Mouse (Mus musculus) liver, adult 2 months (tissue): ENCODE results near the gene Cox17. TPM values are rescaled to one million over a fixed set of nuclear protein-coding genes. Genes with fewer than 3 reads are reported as not detected.
A peak's percentile ranks its signal among the peaks of the same experiment; 100 is the strongest.

Experiments used
- DNase-seq: peaks from one replicate; pipeline ENCODE4 v3.0.0-alpha.2; 2011; ENCODE audit warnings: low read depth, low spot score; ENCODE audit errors: extremely low read depth
- H3K27ac ChIP-seq: fragments of 200-500 bp; replicated peaks from 2 replicates; pipeline ENCODE4 v1.5.1; 2012; ENCODE audit warnings: low read depth, mild to moderate bottlenecking, control low read depth, inconsistent platforms, low read length; ENCODE audit not compliant: insufficient read depth
- H3K27me3 ChIP-seq: fragments of 200-500 bp; 2 replicates; pipeline ENCODE4 v1.6.1; 2012; ENCODE audit warnings: mild to moderate bottlenecking, moderate library complexity, low read length, inconsistent platforms; ENCODE audit not compliant: control insufficient read depth, insufficient read depth
- H3K36me3 ChIP-seq: fragments of 200-500 bp; 2 replicates; pipeline ENCODE4 v1.6.1; 2012; ENCODE audit warnings: low read length, inconsistent platforms; ENCODE audit not compliant: control insufficient read depth, insufficient read depth
- H3K4me1 ChIP-seq: fragments of 200-500 bp; 2 replicates; pipeline ENCODE4 v1.6.1; 2011; ENCODE audit warnings: low read length; ENCODE audit not compliant: control insufficient read depth, insufficient read depth
- H3K4me3 ChIP-seq: fragments of 200-500 bp; 2 replicates; pipeline ENCODE4 v1.5.1; 2011; ENCODE audit warnings: low read depth, mild to moderate bottlenecking, control low read depth, low read length, moderate library complexity; ENCODE audit not compliant: insufficient read depth
- H3K79me2 ChIP-seq: fragments of 200-500 bp; 2 replicates; pipeline ENCODE4 v1.6.1; 2012; ENCODE audit warnings: inconsistent platforms, mild to moderate bottlenecking, low read length, moderate library complexity; ENCODE audit not compliant: control insufficient read depth, insufficient read depth
- H3K9ac ChIP-seq: fragments of 200-500 bp; 2 replicates; pipeline ENCODE4 v1.6.1; 2012; ENCODE audit warnings: low read depth, mild to moderate bottlenecking, control low read depth, inconsistent platforms, low read length
- CTCF ChIP-seq: fragments of 200-500 bp; IDR thresholded peaks from 2 replicates; pipeline ENCODE4 v1.5.1; 2011; ENCODE audit warnings: low read depth, low read length, control low read depth
- POLR2A ChIP-seq: fragments of 200-500 bp; IDR thresholded peaks from 2 replicates; pipeline ENCODE4 v1.6.1; 2011; ENCODE audit warnings: low read length, control low read depth; ENCODE audit not compliant: insufficient read depth; ENCODE audit errors: extremely low read depth
- WGBS: fragments of 180-500 bp; shearing (Covaris S2); methylation state at CpG from one replicate; pipeline ENCODE4 v1.1.7; 2018; 5-methylcytosine and 5-hydroxymethylcytosine counted together
- polyA plus RNA-seq: library from polyadenylated mRNA; depleted of rRNA; stranded (reverse); fragments of >200 nt; gene quantifications from 2 replicates; pipeline ENCODE4 v1.2.3, GENCODE M21; 2012
- total RNA-seq: library from RNA; depleted of rRNA; stranded (reverse); fragments of >200 nt; gene quantifications from 2 replicates; pipeline ENCODE4 v1.2.3, GENCODE M21; 2014

Gene Cox17
- total and polyA plus RNA-seq, 2 experiments: 39.4 to 69.9 TPM

- Histone ChIP-seq H3K27me3 (no peaks in the 10 kb centered on the region), H3K4me1 (no peaks in the 10 kb centered on the region; the same call in 1 of the 2 replicates), H3K9ac (no peak overlapping the region), H3K79me2 (no peaks in the 10 kb centered on the region), H3K36me3 (no peaks in the 10 kb centered on the region), H3K27ac (no peak overlapping the region), H3K4me3 (no peak overlapping the region)
- DNase-seq: no peak
- TF ChIP-seq POLR2A (no peak), CTCF (no peak)
- 81% methylated on average over 5 of the region's 5 CpGs for WGBS
Observed at GRCm38 (mm10) chr16:38307221-38307605, 39.6 kb upstream of the Cox17 start.

- Histone ChIP-seq H3K27ac (no peak overlapping the region), H3K27me3 (no peaks in the 10 kb centered on the region), H3K9ac (no peak overlapping the region), H3K36me3 (no peaks in the 10 kb centered on the region), H3K79me2 (no peaks in the 10 kb centered on the region), H3K4me1 (no peaks in the 10 kb centered on the region; the same call in 1 of the 2 replicates), H3K4me3 (no peak overlapping the region)
- WGBS: 78% methylated on average over 7 of the region's 7 CpGs
- DNase-seq: no peak
- no peak for TF ChIP-seq CTCF
Observed at GRCm38 (mm10) chr16:38307651-38308050, 39.1 kb upstream of the Cox17 start.

GRCm38 (mm10) chr16:38308195-38308594 lies 38.6 kb upstream of the Cox17 start:
- no peak for TF ChIP-seq POLR2A
- no peak for TF ChIP-seq CTCF
- no peak overlapping the region for H3K9ac ChIP-seq
- no peak overlapping the region for H3K27ac ChIP-seq
- no peaks in the 10 kb centered on the region; the same call in 1 of the 2 replicates for H3K4me1 ChIP-seq
- no peak for DNase-seq
- H3K4me3 ChIP-seq: no peak overlapping the region
- no peaks in the 10 kb centered on the region for H3K27me3 ChIP-seq
- no peaks in the 10 kb centered on the region for H3K79me2 ChIP-seq
- WGBS: 95% methylated on average over 11 of the region's 11 CpGs
- no peaks in the 10 kb centered on the region for H3K36me3 ChIP-seq

GRCm38 (mm10) chr16:38318492-38318891 lies 28.3 kb upstream of the Cox17 start:
- H3K36me3 ChIP-seq: no peaks in the 10 kb centered on the region
- no peaks in the 10 kb centered on the region; the same call in 1 of the 2 replicates for H3K4me1 ChIP-seq
- H3K27ac ChIP-seq: no peak overlapping the region
- 77% methylated on average over 9 of the region's 9 CpGs for WGBS
- no peak for TF ChIP-seq POLR2A
- TF ChIP-seq CTCF: no peak
- no peak overlapping the region for H3K9ac ChIP-seq
- no peaks in the 10 kb centered on the region for H3K27me3 ChIP-seq
- H3K4me3 ChIP-seq: no peak overlapping the region
- DNase-seq: no peak
- H3K79me2 ChIP-seq: no peaks in the 10 kb centered on the region

- Histone ChIP-seq H3K9ac (no peak overlapping the region), H3K27ac (no peak overlapping the region), H3K36me3 (no peaks in the 10 kb centered on the region), H3K27me3 (no peaks in the 10 kb centered on the region), H3K79me2 (no peaks in the 10 kb centered on the region), H3K4me3 (no peak overlapping the region), H3K4me1 (no peaks in the 10 kb centered on the region; the same call in 1 of the 2 replicates)
- WGBS: 94% methylated on average over 4 of the region's 4 CpGs
- DNase-seq: no peak
- TF ChIP-seq CTCF: no peak
- TF ChIP-seq POLR2A: no peak
Observed at GRCm38 (mm10) chr16:38319087-38319486, 27.7 kb upstream of the Cox17 start.

- Histone ChIP-seq H3K27me3 (no peaks in the 10 kb centered on the region), H3K4me3 (no peak overlapping the region), H3K36me3 (no peaks in the 10 kb centered on the region), H3K9ac (no peak overlapping the region), H3K79me2 (no peaks in the 10 kb centered on the region), H3K27ac (no peak overlapping the region), H3K4me1 (no peaks in the 10 kb centered on the region; the same call in 1 of the 2 replicates)
- TF ChIP-seq POLR2A (no peak), CTCF (peak; percentile 69)
- DNase-seq: peak; percentile 26
- 36% methylated on average over 17 of the region's 17 CpGs for WGBS
Observed at GRCm38 (mm10) chr16:38321452-38321935, 25.3 kb upstream of the Cox17 start.
